Mouse (Mus musculus): ENCODE measurements around the gene Espn.
A peak's percentile ranks its signal among the peaks of the same experiment; 100 is the strongest.

Gene Espn

GRCm38 (mm10) chr4:152125161-152126025 lies 26.8 kb downstream of the Espn start:
- no peak for DNase-seq (ENCODE audit: low read depth, low spot score)

- no peak for DNase-seq (ENCODE audit: low read depth, low spot score)
Observed at GRCm38 (mm10) chr4:152124361-152124961, 27.7 kb downstream of the Espn start.

- no peak for DNase-seq (ENCODE audit: low read depth, low spot score)
Observed at GRCm38 (mm10) chr4:152121183-152121505, 31.0 kb downstream of the Espn start.

- peak; percentile 68 for DNase-seq (ENCODE audit: low read depth, low spot score)
Observed at GRCm38 (mm10) chr4:152120311-152121182, 31.6 kb downstream of the Espn start.

GRCm38 (mm10) chr4:152119396-152120292 lies 32.5 kb downstream of the Espn start:
- DNase-seq (ENCODE audit: low read depth, low spot score), result peak; percentile 71

- no peak for DNase-seq (ENCODE audit: low read depth, low spot score)
Observed at GRCm38 (mm10) chr4:152117538-152117937, 34.6 kb downstream of the Espn start.

- no peak for DNase-seq (ENCODE audit: low read depth, low spot score)
Observed at GRCm38 (mm10) chr4:152115921-152116612, 36.1 kb downstream of the Espn start, which contains the start of gene Tnfrsf25. Tnfrsf25 (plus strand) TSS chr4:152115934.

GRCm38 (mm10) chr4:152114080-152114479 lies 38.1 kb downstream of the Espn start:
- DNase-seq (ENCODE audit: low read depth, low spot score), result no peak

GRCm38 (mm10) chr4:152112329-152112728 lies 39.8 kb downstream of the Espn start:
- DNase-seq (ENCODE audit: low read depth, low spot score), result no peak

GRCm38 (mm10) chr4:152110689-152111088 lies 41.5 kb downstream of the Espn start:
- no peak for DNase-seq (ENCODE audit: low read depth, low spot score)

- no peak for DNase-seq (ENCODE audit: low read depth, low spot score)
Observed at GRCm38 (mm10) chr4:152109509-152109908, 42.7 kb downstream of the Espn start.

GRCm38 (mm10) chr4:152108673-152109072 lies 43.5 kb downstream of the Espn start:
- DNase-seq (ENCODE audit: low read depth, low spot score), result no peak

- DNase-seq (ENCODE audit: low read depth, low spot score), result peak; percentile 91
Observed at GRCm38 (mm10) chr4:152107971-152108509, 44.1 kb downstream of the Espn start.

- peak; percentile 84 for DNase-seq (ENCODE audit: low read depth, low spot score)
Observed at GRCm38 (mm10) chr4:152107493-152107892, 44.7 kb downstream of the Espn start.

GRCm38 (mm10) chr4:152106746-152107145 lies 45.4 kb downstream of the Espn start:
- DNase-seq (ENCODE audit: low read depth, low spot score), result peak; percentile 78

- peak; percentile 86 for DNase-seq (ENCODE audit: low read depth, low spot score)
Observed at GRCm38 (mm10) chr4:152103025-152103424, 49.1 kb downstream of the Espn start.

GRCm38 (mm10) chr4:152101921-152102320 lies 50.2 kb downstream of the Espn start:
- no peak for DNase-seq (ENCODE audit: low read depth, low spot score)

GRCm38 (mm10) chr4:152101081-152101653 lies 51.0 kb downstream of the Espn start:
- DNase-seq (ENCODE audit: low read depth, low spot score), result no peak

- no peak for DNase-seq (ENCODE audit: low read depth, low spot score)
Observed at GRCm38 (mm10) chr4:152100541-152100940, 51.6 kb downstream of the Espn start.

Data from ES-CJ7 (cell line).